Mouse (Mus musculus) retina, embryonic 14.5 days (tissue): ENCODE results near the gene Tle4.

ENCODE experiments used
- DNase-seq: peaks from one replicate; pipeline ENCODE4 v3.0.0-alpha.2; 2015; ENCODE audit warnings: low spot score

Tle4 gene

DNA sequence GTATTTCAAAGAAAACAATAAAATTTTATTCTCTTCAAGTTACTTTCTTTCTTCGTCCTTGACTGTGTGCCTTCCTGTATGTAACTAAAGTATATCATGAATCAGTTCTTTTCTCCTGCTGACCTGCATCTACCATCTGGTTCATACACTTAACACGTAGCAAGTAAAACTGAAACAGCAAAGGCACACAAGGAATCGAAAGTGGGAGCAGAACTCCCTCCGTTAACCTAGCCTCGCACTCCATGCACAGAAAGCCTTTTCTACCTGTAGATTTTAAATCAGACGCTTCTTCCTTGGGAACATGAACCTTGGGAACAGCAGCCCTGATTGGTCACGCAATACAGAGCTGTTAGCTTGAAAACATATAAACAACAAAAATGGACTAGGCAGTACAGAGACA is 78.7 kb downstream of the Tle4 start:
- DNase-seq = no peak

DNA sequence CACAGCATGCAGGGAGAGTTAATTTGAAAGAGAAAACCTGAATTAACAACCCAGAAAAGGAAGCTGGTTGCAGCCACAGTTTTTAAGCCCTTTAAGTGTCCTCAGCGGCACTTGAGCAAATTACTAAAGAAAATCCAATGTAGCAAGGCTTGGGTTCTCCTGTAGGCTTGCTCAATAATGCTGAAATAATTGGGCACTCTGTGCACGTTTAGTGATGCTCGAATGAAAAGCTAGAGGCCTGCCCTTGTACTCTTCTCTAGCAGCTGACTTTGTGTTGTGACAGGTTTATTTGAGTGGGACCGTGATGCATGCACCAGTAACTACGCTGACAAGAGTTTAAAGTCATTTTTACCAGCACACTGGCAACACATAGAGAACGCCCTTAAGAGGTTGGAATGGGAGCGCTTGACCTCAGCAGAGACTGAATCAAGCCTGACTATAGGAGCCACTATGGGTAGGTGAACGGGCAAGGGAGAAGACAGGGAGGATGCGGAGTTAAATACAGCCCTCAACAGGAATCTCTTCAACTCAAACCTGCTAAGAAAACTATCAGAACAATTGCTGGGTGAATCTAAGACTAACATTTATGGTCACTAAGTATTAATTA is 79.3 kb downstream of the Tle4 start:
- peak; percentile 77 for DNase-seq

DNA sequence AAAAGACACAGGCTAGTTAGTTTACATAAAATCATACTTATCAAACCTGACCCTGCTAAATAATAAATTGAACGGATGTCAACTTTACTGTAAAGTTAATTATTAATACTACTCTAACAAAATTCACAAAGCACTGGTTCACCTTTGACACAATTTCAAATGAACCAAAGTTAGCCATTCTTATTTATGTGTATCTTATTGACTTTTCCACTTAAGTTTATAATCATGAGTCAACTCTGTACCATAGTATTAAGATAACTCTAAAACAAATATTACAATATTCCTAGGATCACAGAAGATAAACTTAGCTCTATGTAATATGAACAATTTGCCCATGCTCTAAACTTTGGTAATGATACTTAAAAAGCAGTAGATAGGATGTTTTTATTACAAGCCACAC is 81.4 kb downstream of the Tle4 start:
- no peak for DNase-seq

DNA sequence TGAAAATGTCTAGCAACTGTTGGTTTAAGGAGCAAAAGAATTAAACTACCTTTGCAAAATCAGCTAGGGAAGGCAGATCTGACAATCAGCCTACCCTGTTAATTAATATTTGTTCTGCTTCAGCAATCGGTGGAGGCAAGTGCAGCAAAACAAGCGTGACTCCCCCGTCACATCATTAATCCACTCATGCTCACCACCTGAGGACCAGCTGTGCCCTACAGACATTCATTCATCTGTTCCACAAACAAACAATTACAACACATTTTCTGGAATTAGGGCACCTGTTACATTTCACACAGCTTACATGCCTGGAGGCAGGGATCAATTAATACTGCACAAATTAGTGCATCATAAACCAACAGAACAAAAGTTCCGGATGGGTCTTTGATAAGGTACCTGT is 89.0 kb downstream of the Tle4 start:
- DNase-seq = peak; percentile 63

DNA sequence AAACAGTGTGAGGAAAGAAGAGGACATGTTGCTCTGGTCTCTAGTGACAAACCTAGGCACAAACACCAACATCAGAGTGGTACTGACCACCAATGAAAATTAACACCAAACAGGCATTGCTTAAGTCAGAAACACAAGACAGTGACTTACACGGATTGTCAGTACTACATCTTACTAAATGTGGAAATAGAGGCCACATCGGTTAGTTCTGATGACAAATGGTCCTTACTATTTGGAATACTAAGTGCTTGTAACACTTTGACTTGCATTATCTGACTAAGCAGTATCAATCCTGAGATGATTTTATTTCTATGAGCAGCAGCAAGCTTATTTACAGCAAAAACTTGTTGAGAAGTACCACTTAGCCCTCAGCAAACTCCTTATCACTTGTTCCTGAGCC is 89.9 kb downstream of the Tle4 start:
- no peak for DNase-seq

DNA sequence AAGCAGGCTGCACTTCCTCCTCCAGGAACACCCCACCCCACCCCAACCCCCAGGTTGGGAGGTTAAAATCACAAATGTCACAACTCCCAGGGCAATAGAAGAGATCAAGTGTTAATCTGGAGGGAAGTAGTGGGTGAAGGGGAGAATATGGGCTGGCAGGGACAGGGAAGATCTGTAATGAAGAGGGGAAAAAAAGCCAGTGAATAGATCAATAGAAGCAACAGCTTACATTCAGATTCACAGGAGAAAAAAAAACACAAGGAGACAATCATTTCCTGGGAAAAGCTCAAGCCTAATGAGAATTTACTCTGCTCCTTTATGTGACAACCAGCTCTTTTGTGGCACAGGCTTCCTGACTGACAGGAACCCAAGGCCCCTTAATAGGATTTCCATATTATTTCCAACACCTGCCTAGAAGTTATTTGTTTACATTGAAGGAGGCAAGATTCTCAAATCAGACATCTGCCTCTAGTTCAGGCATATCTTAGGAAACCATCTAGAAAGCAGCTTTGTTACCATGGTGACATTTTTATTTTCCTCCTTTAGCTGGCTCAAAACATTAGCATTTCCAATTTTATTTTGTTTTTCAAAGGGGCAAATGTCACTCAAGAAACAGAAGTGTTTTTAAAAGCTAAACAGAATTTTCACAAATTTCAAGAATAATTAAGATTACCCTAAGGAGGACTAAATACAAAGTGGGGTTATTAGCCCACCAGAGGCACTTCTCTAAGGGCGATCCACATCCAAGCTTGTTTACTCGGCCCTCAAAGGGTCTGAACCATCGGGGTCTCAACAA is 90.8 kb downstream of the Tle4 start:
- peak; percentile 61 for DNase-seq

DNA sequence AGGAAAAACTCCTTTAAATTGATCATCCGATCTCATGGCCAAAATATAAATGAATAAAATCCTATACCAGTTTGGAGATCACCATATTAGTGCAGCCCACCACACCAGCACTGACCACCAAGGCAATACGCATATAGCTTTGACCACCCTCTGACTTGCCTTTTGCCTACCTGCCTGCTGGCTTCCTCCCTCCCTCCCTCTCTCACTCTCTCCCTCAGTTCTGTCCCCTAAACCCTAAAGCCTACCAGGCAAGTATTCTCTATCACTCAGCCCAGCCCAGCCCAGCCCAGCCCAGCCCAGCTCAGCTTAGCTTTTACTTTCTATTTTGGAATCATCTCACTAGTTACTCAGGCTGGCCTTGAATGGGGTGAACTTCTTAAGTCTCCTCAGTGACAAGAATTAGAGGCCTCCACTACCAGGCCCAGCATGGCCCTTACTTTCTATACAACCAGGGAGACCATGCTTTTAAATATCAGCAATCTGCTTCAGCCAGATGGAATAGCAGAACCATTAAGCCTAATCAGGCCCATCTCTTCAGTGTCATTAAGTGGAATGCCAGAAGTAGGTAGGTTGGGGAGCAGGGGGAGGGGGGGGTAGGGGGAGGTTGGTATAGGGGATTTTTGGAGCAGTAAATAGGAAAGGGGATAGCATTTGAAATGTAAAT is 91.8 kb downstream of the Tle4 start:
- DNase-seq = no peak

DNA sequence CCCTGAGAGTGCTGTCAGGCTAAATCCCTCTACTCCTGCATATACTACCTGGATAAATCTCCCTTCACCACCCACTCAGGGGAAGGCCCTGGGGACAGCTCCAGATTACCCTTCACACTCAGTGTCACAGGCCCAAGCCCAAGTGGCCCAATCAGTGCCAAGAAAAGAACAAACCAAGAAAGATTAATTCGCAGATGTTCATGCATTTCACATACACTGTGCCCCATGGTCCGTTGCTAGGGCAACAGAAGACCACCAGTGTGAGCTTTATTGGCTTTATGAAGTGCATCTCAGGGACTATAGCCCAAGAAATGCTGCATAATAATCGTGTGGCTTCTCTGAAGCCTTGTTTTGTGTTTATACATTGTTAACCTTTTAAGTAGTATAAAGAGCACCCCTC is 92.5 kb downstream of the Tle4 start:
- DNase-seq = no peak

DNA sequence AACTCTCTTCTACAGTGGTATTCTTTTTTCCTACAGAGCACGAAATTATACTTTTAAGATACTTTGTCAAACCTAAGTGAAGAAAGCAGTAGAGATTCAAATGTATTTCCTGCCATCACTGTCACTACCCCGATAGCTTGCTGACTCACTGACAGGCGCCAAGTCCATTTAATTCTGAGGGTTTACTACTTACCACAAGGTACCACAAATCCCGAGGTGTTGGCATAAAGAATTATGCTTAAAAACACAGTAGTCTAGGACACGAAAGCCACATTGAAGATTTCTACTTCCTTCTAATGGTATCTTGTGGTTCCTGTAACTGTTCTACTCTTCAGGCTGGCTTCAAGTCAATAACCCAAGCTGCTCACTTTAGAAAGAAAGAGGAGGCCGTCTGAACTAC is 94.0 kb downstream of the Tle4 start:
- no peak for DNase-seq

DNA sequence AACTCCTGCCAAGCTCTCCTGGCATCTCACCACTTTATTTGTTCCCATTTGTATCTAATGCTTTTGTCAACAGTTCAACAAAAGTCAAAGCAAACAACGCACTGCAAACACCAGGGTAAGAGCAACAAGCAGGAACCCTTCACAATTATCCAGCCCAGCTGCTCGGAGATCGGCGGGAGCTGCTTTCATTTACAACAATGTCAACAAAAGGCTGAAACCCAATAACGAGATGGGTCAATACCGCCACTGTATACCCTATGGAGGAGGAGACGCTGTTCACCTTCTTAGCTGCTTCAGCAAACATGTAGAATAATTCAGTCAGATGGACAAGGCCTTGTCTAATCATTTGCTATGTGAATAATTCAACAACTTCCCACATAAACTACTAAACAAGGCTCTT is 95.6 kb downstream of the Tle4 start:
- DNase-seq = no peak

DNA sequence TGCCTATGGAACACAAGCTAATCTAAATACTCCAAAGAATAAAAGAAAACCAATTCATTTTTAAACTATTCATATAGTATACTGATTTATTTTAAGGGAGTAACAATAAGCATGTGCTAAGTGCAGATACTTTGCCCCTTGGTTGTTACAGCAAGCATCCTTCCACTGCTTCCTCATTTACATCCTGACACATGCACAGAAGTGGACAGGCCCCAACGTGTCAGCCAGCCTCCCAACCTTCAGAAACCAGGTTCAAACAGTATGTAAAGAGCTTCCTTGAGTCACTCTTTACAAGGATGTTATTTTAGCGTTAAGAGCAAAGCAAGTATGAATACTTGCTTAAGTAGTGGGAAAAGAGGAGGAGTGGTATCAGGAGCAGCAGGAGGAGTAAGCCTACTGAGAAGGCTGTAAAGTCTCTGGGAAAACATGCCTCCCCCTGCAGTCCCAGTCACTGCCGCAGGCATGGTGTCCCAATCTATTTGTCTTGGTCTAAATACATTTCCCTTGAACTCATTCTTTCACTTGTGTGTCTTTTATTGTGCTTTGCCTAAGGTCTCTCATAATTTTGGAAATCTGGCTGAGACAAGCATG is 97.9 kb downstream of the Tle4 start:
- DNase-seq = no peak

DNA sequence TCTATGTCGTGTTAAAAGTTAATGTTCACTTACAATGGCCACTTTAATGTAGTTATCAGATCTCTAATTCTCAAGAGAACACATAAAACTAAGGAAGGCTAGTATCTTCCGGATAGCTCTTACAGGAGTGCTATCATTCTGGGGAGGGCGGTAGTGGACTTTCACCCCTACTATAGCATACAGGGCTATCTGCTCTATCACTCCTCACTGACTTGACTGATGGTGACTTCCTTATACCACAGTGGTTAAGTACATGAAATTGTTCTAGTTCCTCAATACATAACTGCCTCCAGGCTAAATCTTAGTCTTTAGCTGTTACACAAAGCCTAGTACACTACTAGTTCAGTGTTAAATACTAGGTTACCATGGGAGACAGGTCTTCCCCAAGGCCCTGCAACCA is 104.8 kb downstream of the Tle4 start:
- no peak for DNase-seq

DNA sequence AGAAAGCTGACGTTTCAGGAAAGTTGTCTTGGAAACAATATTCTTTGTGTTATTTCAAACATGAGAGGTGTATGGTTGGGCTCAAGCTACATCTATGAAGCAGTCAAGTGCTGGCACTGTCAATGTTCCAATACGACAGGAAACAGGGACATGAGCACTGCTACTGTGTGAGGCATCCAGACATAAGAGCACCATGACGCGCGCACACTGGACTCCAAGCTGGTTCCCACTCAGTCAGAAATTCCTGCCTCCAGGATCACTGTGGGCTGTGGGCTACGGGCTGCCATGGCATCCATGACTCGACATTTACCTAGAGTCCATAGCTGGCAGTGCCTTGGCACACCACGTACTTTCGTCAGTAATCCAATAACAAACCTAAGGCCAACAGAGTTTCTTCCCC is 110.7 kb downstream of the Tle4 start:
- DNase-seq = no peak

DNA sequence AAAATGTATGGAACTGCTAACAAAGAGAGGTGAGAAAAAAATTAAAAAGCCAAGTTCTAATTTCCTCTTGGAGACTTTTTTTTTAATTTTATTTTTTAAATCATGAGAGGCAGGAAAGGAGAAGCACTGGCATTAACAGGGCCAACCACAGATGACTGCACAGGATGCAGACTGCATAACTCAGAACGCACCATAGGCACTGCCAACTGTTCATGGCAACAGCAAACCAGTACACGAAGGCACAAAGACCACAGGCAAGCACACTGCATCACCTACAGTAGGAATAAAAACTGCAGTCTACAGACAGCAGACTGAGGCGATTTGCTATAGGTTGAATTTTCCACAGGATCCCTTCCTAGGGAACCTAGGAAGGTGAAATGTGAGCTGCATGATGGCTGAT is 112.7 kb downstream of the Tle4 start:
- DNase-seq = no peak

DNA sequence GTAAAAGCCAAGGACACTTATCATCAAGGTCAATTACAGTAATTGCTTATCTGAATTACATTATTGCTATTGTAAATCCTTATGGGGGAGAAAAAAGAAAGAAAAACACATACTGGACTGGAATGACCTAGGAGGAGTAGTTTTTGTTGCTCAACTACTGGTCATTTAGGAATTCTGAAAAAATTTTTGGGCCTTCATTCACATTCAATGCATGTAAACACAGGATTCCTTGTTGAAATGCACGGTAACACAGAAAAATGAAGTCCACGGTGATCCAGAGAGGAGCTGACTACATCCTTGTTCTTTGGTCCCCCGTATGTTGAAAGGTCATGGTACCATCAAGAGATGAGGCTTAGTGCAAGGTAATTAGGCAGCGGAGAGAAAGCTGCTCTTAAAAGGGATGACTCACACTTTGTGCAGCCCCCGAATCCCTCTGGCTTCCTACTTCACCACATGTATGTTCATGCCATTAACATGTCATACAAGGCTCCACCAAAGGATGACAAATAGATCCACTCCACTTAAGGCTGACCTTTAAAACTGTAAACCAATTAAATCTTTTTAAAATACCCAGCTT is 115.2 kb downstream of the Tle4 start:
- peak; percentile 38 for DNase-seq

DNA sequence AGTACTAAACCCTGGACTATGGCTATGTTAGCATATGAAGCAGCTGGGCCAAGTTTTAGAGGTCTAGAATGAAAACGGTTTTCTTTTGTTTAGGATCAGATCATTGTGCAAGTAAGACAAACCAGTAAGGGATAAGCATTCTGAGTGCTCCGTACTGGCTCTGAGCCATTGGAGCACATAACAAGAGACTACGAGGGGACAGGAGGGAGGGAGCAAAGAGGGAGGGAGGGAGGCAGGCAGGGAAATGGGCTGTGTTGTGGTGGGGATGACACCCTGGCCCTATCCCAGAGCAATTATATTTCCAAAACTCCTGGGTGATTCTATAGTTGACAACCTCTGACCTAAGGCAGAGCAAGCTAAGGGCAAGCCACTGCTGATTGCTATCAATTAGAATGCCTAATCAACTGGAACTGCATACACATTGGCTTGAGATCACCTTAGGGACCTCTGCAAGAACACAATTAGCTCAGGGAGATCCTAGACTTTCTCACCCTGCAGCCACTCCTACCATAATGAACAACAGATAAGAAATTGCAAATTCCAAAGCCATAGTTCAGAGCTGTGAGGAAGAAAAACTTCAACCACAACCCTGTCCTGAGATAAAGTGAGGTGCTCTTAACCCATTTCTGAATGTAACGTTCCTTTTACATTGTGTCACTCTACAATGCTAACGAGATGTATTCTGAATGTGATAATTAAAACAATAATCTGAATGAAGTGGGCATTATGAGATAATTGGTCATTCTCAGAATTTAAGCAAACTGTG is 115.9 kb downstream of the Tle4 start:
- DNase-seq = peak; percentile 63

DNA sequence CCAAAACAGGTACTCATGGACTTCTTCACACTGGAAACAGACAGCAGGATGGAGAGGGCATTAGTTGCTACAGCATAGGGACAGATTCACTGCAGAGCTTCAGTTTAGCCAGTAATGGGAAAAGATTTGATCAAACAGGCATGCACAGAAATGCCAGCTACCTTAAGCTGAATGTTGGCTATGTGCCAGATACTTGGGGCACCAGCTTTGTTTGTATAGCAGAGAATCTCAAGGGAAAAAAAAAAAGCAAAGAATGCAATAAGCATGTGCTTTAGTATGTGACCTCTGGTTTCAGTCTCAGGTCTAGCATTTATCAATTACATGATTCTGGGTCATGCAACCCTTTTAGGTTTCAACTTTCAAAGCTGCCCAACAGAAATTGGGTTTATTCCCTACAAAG is 118.1 kb downstream of the Tle4 start:
- DNase-seq = peak; percentile 17

DNA sequence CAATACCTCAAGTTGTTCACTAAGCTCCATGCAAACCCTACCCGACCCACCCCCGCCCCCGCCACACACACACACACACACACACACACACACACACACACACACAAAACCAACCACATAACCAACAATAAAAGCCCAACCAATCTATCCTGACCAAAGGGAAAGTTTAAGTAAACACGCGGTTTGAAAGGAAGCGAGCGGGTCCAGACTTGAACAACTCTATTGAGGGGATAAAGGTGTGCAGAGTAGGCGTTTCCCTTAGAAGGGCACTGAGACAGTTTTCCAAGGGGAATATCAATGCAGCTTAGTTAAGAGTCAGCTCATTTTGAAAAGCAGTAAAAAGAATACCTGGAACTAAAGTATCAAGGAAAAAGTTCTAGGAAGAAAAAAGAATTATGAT is 128.5 kb downstream of the Tle4 start:
- DNase-seq = no peak

DNA sequence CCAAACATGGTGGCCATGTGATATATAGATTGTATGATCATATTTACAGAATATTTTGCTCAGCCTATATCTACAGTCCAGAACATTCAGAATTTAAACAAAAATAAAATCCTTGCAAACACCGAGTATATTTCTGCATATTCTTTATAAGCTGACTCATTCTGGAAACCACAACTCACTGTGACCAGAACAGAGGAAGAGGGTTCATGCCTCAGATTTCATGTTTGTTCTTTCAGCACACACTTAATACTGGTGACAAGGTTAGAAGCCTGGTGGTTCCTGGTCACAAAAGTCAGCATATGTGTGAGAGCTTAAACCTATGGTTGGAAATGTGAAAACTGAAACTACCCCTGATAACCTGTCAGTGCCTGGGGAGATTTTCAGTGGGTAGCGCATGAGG is 129.1 kb downstream of the Tle4 start:
- no peak for DNase-seq

DNA sequence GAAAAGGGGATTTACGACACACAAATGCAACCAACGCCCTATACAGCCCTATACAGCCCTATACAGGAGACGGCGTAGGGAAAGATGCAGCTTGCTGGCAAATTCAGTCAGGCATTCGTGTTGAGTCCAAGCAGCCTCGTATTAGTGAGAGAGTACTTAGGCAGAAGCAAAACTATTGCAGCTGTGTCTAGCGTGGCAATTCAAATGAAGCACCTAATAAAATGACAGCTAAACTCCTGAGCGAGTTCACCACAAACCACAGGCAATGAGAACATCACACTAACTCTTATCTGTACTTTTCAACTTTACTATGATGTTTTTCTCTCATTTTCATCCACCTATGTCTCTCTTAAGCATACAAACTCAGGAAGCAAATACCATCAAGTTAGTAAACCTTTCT is 131.8 kb downstream of the Tle4 start:
- DNase-seq = no peak

DNA sequence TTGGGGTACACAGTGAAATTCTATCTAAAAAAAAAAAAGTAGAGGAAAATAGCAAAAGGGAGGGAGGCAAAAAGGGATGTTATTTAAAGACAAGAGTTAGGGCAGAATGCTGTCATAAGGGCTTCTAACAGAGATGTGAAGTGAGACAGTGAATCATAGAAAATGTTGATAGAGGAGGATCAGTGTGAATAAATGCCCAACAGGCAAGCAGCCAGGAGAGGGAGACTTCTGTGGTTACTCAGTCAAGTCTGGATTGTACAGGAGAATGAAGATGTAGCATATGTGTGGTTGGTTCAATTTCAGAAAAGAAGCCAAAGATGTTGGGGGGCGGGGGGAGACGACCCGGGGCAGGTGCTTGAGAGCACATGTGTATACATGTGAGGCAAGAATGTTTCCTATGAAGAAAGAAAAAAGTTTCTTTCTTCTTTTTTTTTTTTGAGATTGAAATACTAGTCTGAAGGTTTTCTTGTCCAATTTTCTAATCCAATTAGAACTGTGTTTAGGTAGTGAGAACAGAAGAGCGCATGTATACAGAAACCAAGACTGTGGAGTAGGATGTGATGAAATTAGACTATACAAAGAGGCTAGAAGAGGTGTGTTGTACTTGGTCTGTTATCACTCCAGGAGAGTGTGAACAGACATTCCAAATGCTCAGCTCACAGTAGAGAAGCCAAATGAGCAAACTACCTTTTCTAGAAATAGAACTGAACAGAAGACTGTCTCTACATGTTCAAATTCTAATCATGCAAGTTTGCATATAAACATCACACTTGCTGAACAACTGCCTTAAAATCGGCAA is 134.4 kb downstream of the Tle4 start:
- DNase-seq = no peak
